Mouse (Mus musculus) CH12.LX (cell line): ENCODE data around the gene Lrch3.

Source experiments
- CTCF ChIP-seq, 2 experiments: IDR thresholded peaks in 1 of 2; conservative IDR thresholded peaks in 1 of 2; 2 replicates each; pipeline ENCODE4 v1.5.1; 2011 to 2012; ENCODE audit warnings: low read depth in 2 of 2, low read length in 2 of 2, improper control_type of control experiment in 1 of 2, inconsistent platforms in 1 of 2, mild to moderate bottlenecking in 1 of 2, moderate library complexity in 1 of 2
- EP300 ChIP-seq: IDR thresholded peaks from 2 replicates; pipeline ENCODE4 v1.6.1; 2011; ENCODE audit warnings: low read length, improper control_type of control experiment
- NRF1 ChIP-seq: IDR thresholded peaks from 2 replicates; pipeline ENCODE4 v1.6.1; 2014; ENCODE audit warnings: low read depth, mild to moderate bottlenecking, inconsistent platforms, low read length, improper control_type of control experiment, moderate library complexity
- UBTF ChIP-seq: IDR thresholded peaks from 2 replicates; pipeline ENCODE4 v1.6.1; 2012; ENCODE audit warnings: low read depth, mild to moderate bottlenecking, inconsistent platforms, low read length, improper control_type of control experiment, moderate library complexity
- ZMIZ1 ChIP-seq: IDR thresholded peaks from 2 replicates; pipeline ENCODE4 v1.6.1; 2012; ENCODE audit warnings: low read depth, mild to moderate bottlenecking, inconsistent platforms, low read length, improper control_type of control experiment

DNA sequence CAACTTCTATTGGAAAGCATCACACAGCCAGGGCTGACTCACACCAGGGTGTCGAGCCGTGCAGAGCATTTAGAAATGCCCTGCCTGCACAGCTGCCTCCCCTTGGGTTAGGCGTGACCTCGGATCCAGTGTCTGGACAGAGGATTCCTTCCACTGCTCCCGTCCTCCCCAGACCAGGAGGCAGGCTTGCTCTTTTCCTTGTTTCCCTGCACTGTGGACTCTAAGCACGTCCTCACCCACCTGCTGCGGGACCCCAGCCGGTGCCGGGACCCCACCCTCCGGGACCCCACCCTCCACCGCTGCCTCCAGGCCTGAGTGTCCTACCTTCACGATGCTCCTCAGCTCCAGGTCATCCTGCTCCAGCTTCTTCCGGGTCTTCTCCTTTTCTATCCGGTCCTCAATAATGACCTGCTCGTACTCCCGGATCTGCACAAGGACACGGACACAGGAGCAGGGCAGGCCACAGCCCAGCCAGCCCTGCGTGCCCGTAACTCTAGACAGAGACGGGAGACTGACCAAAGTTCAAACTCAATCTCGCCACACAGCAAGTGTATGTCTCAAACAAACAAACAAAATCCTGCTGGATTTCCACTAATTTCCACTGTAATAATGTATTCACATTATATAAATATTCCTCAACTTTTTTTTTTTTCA is 105.3 kb downstream of the Lrch3 start:
- TF ChIP-seq ZMIZ1: no peak
- TF ChIP-seq UBTF: no peak
- no peak for TF ChIP-seq NRF1
- no peak for TF ChIP-seq CTCF (conservative IDR thresholded peaks at IDR 0.05 in 1 of 2, IDR thresholded peaks at IDR 0.05 in 1 of 2; ENCODE audit: low read depth in 2 of 2, low read length in 2 of 2)
- no peak for TF ChIP-seq EP300
